Mouse (Mus musculus) lung, postnatal 10 days (tissue): ENCODE measurements around the gene Kcna1.

Experiments used
- DNase-seq: peaks from one replicate; pipeline ENCODE4 v3.0.0; 2021

Gene Kcna1

GRCm38 (mm10) chr6:126595805-126596629 is 50.2 kb downstream of the Kcna1 start:
- no peak for DNase-seq

DNA sequence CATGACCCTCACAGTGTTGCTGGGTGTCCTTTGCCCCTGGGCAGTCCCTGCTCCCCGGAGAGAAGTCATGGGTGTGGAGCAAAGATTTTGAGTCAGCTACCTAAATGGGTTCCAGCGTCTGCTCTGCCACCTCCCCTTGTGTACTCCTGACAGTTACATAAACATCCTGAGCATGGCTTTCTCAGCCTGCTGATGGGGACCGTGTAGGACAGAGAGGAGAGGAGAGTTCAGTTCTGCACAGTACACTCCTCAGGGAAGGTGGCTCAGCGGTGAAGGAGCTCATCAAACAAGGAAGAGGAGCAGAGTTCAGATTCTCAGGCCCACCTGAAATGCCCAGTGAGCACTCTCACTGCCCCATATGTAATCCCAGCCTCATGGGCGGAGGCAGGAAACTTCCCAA is 51.1 kb downstream of the Kcna1 start:
- DNase-seq = no peak

DNA sequence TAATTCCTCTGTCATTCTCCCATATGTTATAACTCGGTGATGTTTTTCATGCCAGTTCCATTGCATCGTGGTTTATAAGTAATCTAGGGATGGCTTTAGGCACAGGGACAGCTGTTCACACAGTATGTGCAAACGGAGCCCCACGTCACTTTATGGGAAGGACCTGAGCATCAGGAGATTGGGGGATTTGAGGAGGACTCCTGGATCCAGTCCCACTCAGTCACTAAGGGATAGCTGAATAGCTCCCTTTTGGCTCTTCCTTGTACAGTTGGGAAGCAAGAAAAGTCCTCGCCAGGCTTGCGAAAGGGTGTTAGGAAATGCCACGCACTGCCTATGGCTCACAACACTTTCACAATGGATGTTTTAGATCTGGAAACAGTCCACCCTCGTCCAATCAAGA is 51.8 kb downstream of the Kcna1 start:
- DNase-seq = no peak

DNA sequence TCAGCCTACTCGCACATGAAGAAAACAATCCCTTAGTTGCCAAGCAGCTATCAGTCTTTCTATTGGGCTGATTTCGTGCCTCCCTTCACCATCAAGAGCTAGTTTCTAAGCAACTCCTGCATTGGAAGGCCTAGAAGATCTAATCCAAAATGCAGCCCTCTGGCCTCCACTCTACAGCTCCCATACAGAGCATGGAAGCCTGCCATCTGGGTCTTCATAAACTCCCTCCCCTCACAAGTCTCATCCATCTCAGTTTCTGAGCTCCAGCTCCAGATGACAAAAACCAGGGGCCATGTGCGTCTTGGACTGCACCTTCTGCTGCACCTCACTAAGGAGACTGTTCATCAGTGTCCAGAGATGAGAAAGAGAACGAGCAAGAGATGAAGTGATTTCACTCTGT is 52.8 kb downstream of the Kcna1 start:
- DNase-seq = no peak
